Mouse (Mus musculus): ENCODE results near the gene D10Jhu81e.

- TF ChIP-seq CTCF (IDR thresholded peaks at IDR 0.05; ENCODE audit: borderline replicate concordance, extremely low read depth, insufficient read depth, insufficient read length) (no peak), POLR2A (IDR thresholded peaks at IDR 0.05; ENCODE audit: borderline replicate concordance, extremely low read depth, insufficient read depth, insufficient read length, poor library complexity, severe bottlenecking) (no peak)
These were observed 55.0 kb downstream of the D10Jhu81e start for GRCm38 (mm10) chr10:78114521-78115092.

All from brain, embryonic 14.5 days (tissue).